Mouse (Mus musculus) thymus, adult 2 months (tissue): ENCODE measurements at regions not wholly inside any gene's neighbourhood (a gene's known extent, or its start where the extent isn't known, plus 50 kb on each side); places are given as distances from the start of the nearest gene placed in this dataset.

Experiments
- DNase-seq: peaks from one replicate; pipeline ENCODE4 v3.0.0; 2021
- H3K27ac ChIP-seq: fragments of 200-500 bp; 2 replicates; pipeline ENCODE4 v1.5.1; 2012; ENCODE audit warnings: low read length, control low read depth; ENCODE audit not compliant: control insufficient read depth, insufficient read depth
- H3K27me3 ChIP-seq: fragments of 200-500 bp; 2 replicates; pipeline ENCODE4 v1.6.1; 2012; ENCODE audit warnings: mild to moderate bottlenecking, low read length, moderate library complexity, mixed read lengths; ENCODE audit not compliant: control insufficient read depth, insufficient read depth
- H3K36me3 ChIP-seq: fragments of 200-500 bp; 2 replicates; pipeline ENCODE4 v1.6.1; 2012; ENCODE audit warnings: mild to moderate bottlenecking, low read length, moderate library complexity; ENCODE audit not compliant: control insufficient read depth, insufficient read depth
- H3K4me1 ChIP-seq: fragments of 200-500 bp; replicated peaks from 2 replicates; pipeline ENCODE4 v1.6.1; 2012; ENCODE audit warnings: low read length; ENCODE audit not compliant: control insufficient read depth, insufficient read depth
- H3K4me3 ChIP-seq: fragments of 200-500 bp; 2 replicates; pipeline ENCODE4 v1.5.1; 2012; ENCODE audit warnings: mild to moderate bottlenecking, low read length, control low read depth, moderate library complexity; ENCODE audit not compliant: control insufficient read depth, insufficient read depth
- CTCF ChIP-seq: fragments of 200-500 bp; IDR thresholded peaks from 2 replicates; pipeline ENCODE4 v1.5.1; 2012; ENCODE audit warnings: mild to moderate bottlenecking, control low read depth, low read length, moderate library complexity, borderline replicate concordance; ENCODE audit not compliant: control insufficient read depth, poor library complexity, insufficient read depth; ENCODE audit errors: extremely low read depth
- POLR2A ChIP-seq: fragments of 200-500 bp; IDR thresholded peaks from 2 replicates; pipeline ENCODE4 v1.6.1; 2012; ENCODE audit warnings: mild to moderate bottlenecking, low read length, control low read depth, moderate library complexity; ENCODE audit not compliant: control insufficient read depth, poor library complexity, insufficient read depth; ENCODE audit errors: extremely low read depth
- WGBS: fragments of 180-500 bp; shearing (Covaris S2); methylation state at CpG from one replicate; pipeline ENCODE4 v1.1.7; 2018; 5-methylcytosine and 5-hydroxymethylcytosine counted together

GRCm38 (mm10) chr13:44608286-44608675, 121.0 kb upstream of the Jarid2 start:
- TF ChIP-seq POLR2A, result no peak
- TF ChIP-seq CTCF, result no peak
- 96% methylated on average over 3 of the region's 3 CpGs for WGBS
- Histone ChIP-seq H3K36me3 (no peaks in the 10 kb centered on the region), H3K27me3 (no peaks in the 10 kb centered on the region), H3K27ac (no peak overlapping the region), H3K4me1 (no peaks in the 10 kb centered on the region), H3K4me3 (no peak overlapping the region)
- no peak for DNase-seq

GRCm38 (mm10) chr13:44608681-44609335, 120.5 kb upstream of the Jarid2 start:
- Histone ChIP-seq H3K27me3 (no peaks in the 10 kb centered on the region), H3K4me3 (no peak overlapping the region), H3K27ac (no peak overlapping the region), H3K36me3 (no peaks in the 10 kb centered on the region), H3K4me1 (no peaks in the 10 kb centered on the region)
- TF ChIP-seq CTCF (no peak), POLR2A (no peak)
- DNase-seq, result no peak
- 94% methylated on average over 11 of the region's 11 CpGs for WGBS

GRCm38 (mm10) chr13:44609606-44610005, 119.7 kb upstream of the Jarid2 start:
- H3K4me3 ChIP-seq, result no peak overlapping the region
- H3K4me1 ChIP-seq, result no peaks in the 10 kb centered on the region
- no peak for DNase-seq
- 95% methylated on average over 5 of the region's 5 CpGs for WGBS
- no peaks in the 10 kb centered on the region for H3K27me3 ChIP-seq
- H3K36me3 ChIP-seq, result no peaks in the 10 kb centered on the region
- H3K27ac ChIP-seq, result no peak overlapping the region
- TF ChIP-seq POLR2A, result no peak
- TF ChIP-seq CTCF, result no peak

- Histone ChIP-seq H3K27ac (no peak overlapping the region), H3K36me3 (no peaks in the 10 kb centered on the region), H3K27me3 (no peaks in the 10 kb centered on the region), H3K4me1 (no peaks in the 10 kb centered on the region), H3K4me3 (no peak overlapping the region)
- no peak for TF ChIP-seq CTCF
- no peak for TF ChIP-seq POLR2A
- WGBS, result 81% methylated on average over 8 of the region's 8 CpGs
- DNase-seq, result no peak
These were observed 113.6 kb upstream of the Jarid2 start for GRCm38 (mm10) chr13:44615696-44616095.

GRCm38 (mm10) chr13:44618368-44618767, 110.9 kb upstream of the Jarid2 start:
- WGBS, result 89% methylated on average over 3 of the region's 3 CpGs
- Histone ChIP-seq H3K36me3 (no peaks in the 10 kb centered on the region), H3K27ac (no peak overlapping the region), H3K4me3 (no peak overlapping the region), H3K27me3 (no peaks in the 10 kb centered on the region), H3K4me1 (no peaks in the 10 kb centered on the region; the same call in 1 of the 2 replicates)
- no peak for DNase-seq
- TF ChIP-seq POLR2A, result no peak
- TF ChIP-seq CTCF, result no peak

GRCm38 (mm10) chr13:44622661-44623355, 106.5 kb upstream of the Jarid2 start:
- no peak overlapping the region for H3K27ac ChIP-seq
- no peaks in the 10 kb centered on the region; the same call in 1 of the 2 replicates for H3K4me1 ChIP-seq
- no peaks in the 10 kb centered on the region for H3K36me3 ChIP-seq
- H3K27me3 ChIP-seq, result no peaks in the 10 kb centered on the region
- no peak for TF ChIP-seq POLR2A
- TF ChIP-seq CTCF, result no peak
- no peak for DNase-seq
- H3K4me3 ChIP-seq, result no peak overlapping the region
- 93% methylated on average over 12 of the region's 12 CpGs for WGBS
